Mouse (Mus musculus) embryonic facial prominence, embryonic 14.5 days (tissue): Measurements from ENCODE around the gene Cdk14. TPM values are rescaled to one million over a fixed set of nuclear protein-coding genes. Genes with fewer than 3 reads are reported as not detected.

Experiments used
- ATAC-seq: fragments of 200-750 bp; cut with Nextera tagmentation; 2 replicates; pipeline ENCODE4 v1.8.0; 2017; ENCODE audit warnings: low read depth, moderate number of reproducible peaks, moderate TSS enrichment
- DNase-seq: peaks from one replicate; pipeline ENCODE4 v3.0.0-alpha.2; 2015; ENCODE audit warnings: low spot score
- H3K27ac ChIP-seq: fragments of 300-500 bp; sonication (generic); replicated peaks from 2 replicates; pipeline ENCODE4 v1.5.1; 2014; ENCODE audit warnings: low read depth, mild to moderate bottlenecking, low read length, moderate library complexity
- H3K27me3 ChIP-seq: fragments of 300-500 bp; sonication (generic); replicated peaks from 2 replicates; pipeline ENCODE4 v1.6.1; 2014; ENCODE audit warnings: low read length; ENCODE audit not compliant: control insufficient read depth, insufficient read depth
- H3K36me3 ChIP-seq: fragments of 300-500 bp; sonication (generic); 2 replicates; pipeline ENCODE4 v1.6.1; 2014; ENCODE audit warnings: low read length, mixed read lengths; ENCODE audit not compliant: control insufficient read depth, insufficient read depth
- H3K4me1 ChIP-seq: fragments of 300-500 bp; sonication (generic); 2 replicates; pipeline ENCODE4 v1.6.1; 2014; ENCODE audit warnings: antibody characterized with exemption, low read length; ENCODE audit not compliant: control insufficient read depth, insufficient read depth
- H3K4me2 ChIP-seq: fragments of 300-500 bp; sonication (generic); 2 replicates; pipeline ENCODE4 v1.6.1; 2014; ENCODE audit warnings: low read depth, mild to moderate bottlenecking, low read length, moderate library complexity, mixed read lengths
- H3K4me3 ChIP-seq: fragments of 300-500 bp; sonication (generic); 2 replicates; pipeline ENCODE4 v1.5.1; 2014; ENCODE audit warnings: low read depth, mild to moderate bottlenecking, low read length
- H3K9ac ChIP-seq: fragments of 300-500 bp; sonication (generic); 2 replicates; pipeline ENCODE4 v1.6.1; 2014; ENCODE audit warnings: low read depth, mild to moderate bottlenecking, low read length, moderate library complexity, mixed read lengths
- H3K9me3 ChIP-seq: fragments of 300-500 bp; sonication (generic); 2 replicates; pipeline ENCODE4 v1.6.1; 2016; ENCODE audit warnings: low read length; ENCODE audit not compliant: control insufficient read depth
- WGBS: fragments of 180-500 bp; shearing (Covaris S2); extraction: QIAGEN DNeasy Blood & Tissue Kit; methylation state at CpG from one replicate; pipeline ENCODE4 v1.1.7; 2014; 5-methylcytosine and 5-hydroxymethylcytosine counted together
- polyA plus RNA-seq: library from polyadenylated mRNA; unstranded; fragments of >200 nt; fragmentation: Nextera tagmentation; extraction: Ambion mirVana; gene quantifications from 2 replicates; pipeline ENCODE4 v1.2.1, GENCODE M21; 2014

Gene Cdk14
- polyA plus RNA-seq, 1 experiment from 2014 or later = 33.8 TPM

- ATAC-seq (no peak), DNase-seq (peak; percentile 50)
- H3K9ac ChIP-seq = no peak overlapping the region
- no peaks in the 10 kb centered on the region for H3K36me3 ChIP-seq
- H3K27me3 ChIP-seq = no peaks in the 10 kb centered on the region
- H3K27ac ChIP-seq = no peak overlapping the region
- 74% methylated on average over 1 of the region's 1 CpGs for WGBS
- no peaks in the 10 kb centered on the region for H3K9me3 ChIP-seq
- no peak overlapping the region for H3K4me2 ChIP-seq
- H3K4me3 ChIP-seq = no peak overlapping the region
- peaks cover 12% of the 10 kb centered on the region for H3K4me1 ChIP-seq
These were observed 304.6 kb downstream of the Cdk14 start for GRCm38 (mm10) chr5:5115546-5115945.

- Histone ChIP-seq H3K27me3 (no peaks in the 10 kb centered on the region), H3K9ac (no peak overlapping the region), H3K4me1 (peaks cover 17% of the 10 kb centered on the region; the same call in 1 of the 2 replicates), H3K4me2 (no peak overlapping the region), H3K9me3 (no peaks in the 10 kb centered on the region), H3K27ac (no peak overlapping the region), H3K36me3 (no peaks in the 10 kb centered on the region), H3K4me3 (no peak overlapping the region)
- no peak for ATAC-seq
- peak; percentile 63 for DNase-seq
- 32% methylated on average over 3 of the region's 3 CpGs for WGBS
These were observed 310.5 kb downstream of the Cdk14 start for GRCm38 (mm10) chr5:5109621-5110020.

GRCm38 (mm10) chr5:5109017-5109416, 311.1 kb downstream of the Cdk14 start:
- H3K27me3 ChIP-seq = no peaks in the 10 kb centered on the region
- WGBS = 82% methylated on average over 3 of the region's 3 CpGs
- peaks cover 17% of the 10 kb centered on the region; the same call in 1 of the 2 replicates for H3K4me1 ChIP-seq

GRCm38 (mm10) chr5:5096248-5096915, 323.7 kb downstream of the Cdk14 start:
- no peak overlapping the region for H3K4me3 ChIP-seq
- H3K36me3 ChIP-seq = no peaks in the 10 kb centered on the region
- H3K4me1 ChIP-seq = no peaks in the 10 kb centered on the region
- H3K9ac ChIP-seq = no peak overlapping the region
- H3K4me2 ChIP-seq = no peak overlapping the region
- no peak for DNase-seq
- WGBS = 57% methylated on average over 3 of the region's 3 CpGs
- H3K27me3 ChIP-seq = no peaks in the 10 kb centered on the region
- H3K9me3 ChIP-seq = no peaks in the 10 kb centered on the region
- ATAC-seq = no peak
- no peak overlapping the region for H3K27ac ChIP-seq

More at GRCm38 (mm10) chr5:5109017-5109416, 311.1 kb downstream of the Cdk14 start:
- no peak overlapping the region for H3K4me2 ChIP-seq
- no peak for ATAC-seq
- H3K9ac ChIP-seq = no peak overlapping the region
- no peak for DNase-seq
- H3K27ac ChIP-seq = no peak overlapping the region
- no peaks in the 10 kb centered on the region for H3K9me3 ChIP-seq
- no peak overlapping the region for H3K4me3 ChIP-seq
- no peaks in the 10 kb centered on the region for H3K36me3 ChIP-seq

GRCm38 (mm10) chr5:5092736-5093135, 327.4 kb downstream of the Cdk14 start:
- no peaks in the 10 kb centered on the region for H3K27me3 ChIP-seq
- no peak overlapping the region for H3K27ac ChIP-seq
- no peak overlapping the region for H3K4me3 ChIP-seq
- H3K36me3 ChIP-seq = no peaks in the 10 kb centered on the region
- ATAC-seq (no peak), DNase-seq (no peak)
- WGBS = 74% methylated on average over 7 of the region's 7 CpGs
- no peak overlapping the region for H3K4me2 ChIP-seq
- no peaks in the 10 kb centered on the region for H3K9me3 ChIP-seq
- no peak overlapping the region for H3K9ac ChIP-seq
- no peaks in the 10 kb centered on the region for H3K4me1 ChIP-seq

- no peak for ATAC-seq
- no peak for DNase-seq
- H3K36me3 ChIP-seq = 0 out of 2 replicates have a peak, but pooled peaks cover 3% of the 10 kb centered on the region
- H3K4me1 ChIP-seq = no peaks in the 10 kb centered on the region
- no peak overlapping the region for H3K27ac ChIP-seq
- H3K9me3 ChIP-seq = no peaks in the 10 kb centered on the region
- H3K27me3 ChIP-seq = no peaks in the 10 kb centered on the region
- no peak overlapping the region for H3K4me3 ChIP-seq
- 69% methylated on average over 1 of the region's 1 CpGs for WGBS
- no peak overlapping the region for H3K4me2 ChIP-seq
- H3K9ac ChIP-seq = no peak overlapping the region
These were observed 348.6 kb downstream of the Cdk14 start for GRCm38 (mm10) chr5:5071526-5071925.

GRCm38 (mm10) chr5:5064686-5065085, 355.4 kb downstream of the Cdk14 start:
- no peaks in the 10 kb centered on the region for H3K27me3 ChIP-seq
- ATAC-seq (no peak), DNase-seq (no peak)
- no peaks in the 10 kb centered on the region for H3K4me1 ChIP-seq
- no peaks in the 10 kb centered on the region for H3K9me3 ChIP-seq
- H3K4me3 ChIP-seq = no peak overlapping the region
- H3K9ac ChIP-seq = no peak overlapping the region
- H3K27ac ChIP-seq = no peak overlapping the region
- H3K36me3 ChIP-seq = no peaks in the 10 kb centered on the region
- 86% methylated on average over 3 of the region's 3 CpGs for WGBS
- no peak overlapping the region for H3K4me2 ChIP-seq

- 52% methylated on average over 4 of the region's 4 CpGs for WGBS
- no peaks in the 10 kb centered on the region for H3K36me3 ChIP-seq
- ATAC-seq = no peak
These were observed 363.8 kb downstream of the Cdk14 start for GRCm38 (mm10) chr5:5056102-5056883.

More at GRCm38 (mm10) chr5:5056102-5056883, 363.8 kb downstream of the Cdk14 start:
- no peak overlapping the region for H3K9ac ChIP-seq
- DNase-seq = no peak
- no peaks in the 10 kb centered on the region; the same call in 1 of the 2 replicates for H3K4me1 ChIP-seq
- H3K4me2 ChIP-seq = no peak overlapping the region
- H3K27me3 ChIP-seq = no peaks in the 10 kb centered on the region
- no peak overlapping the region for H3K27ac ChIP-seq
- no peaks in the 10 kb centered on the region for H3K9me3 ChIP-seq
- no peak overlapping the region for H3K4me3 ChIP-seq
